Mouse (Mus musculus): ENCODE results near the gene Galnt10.

DNA sequence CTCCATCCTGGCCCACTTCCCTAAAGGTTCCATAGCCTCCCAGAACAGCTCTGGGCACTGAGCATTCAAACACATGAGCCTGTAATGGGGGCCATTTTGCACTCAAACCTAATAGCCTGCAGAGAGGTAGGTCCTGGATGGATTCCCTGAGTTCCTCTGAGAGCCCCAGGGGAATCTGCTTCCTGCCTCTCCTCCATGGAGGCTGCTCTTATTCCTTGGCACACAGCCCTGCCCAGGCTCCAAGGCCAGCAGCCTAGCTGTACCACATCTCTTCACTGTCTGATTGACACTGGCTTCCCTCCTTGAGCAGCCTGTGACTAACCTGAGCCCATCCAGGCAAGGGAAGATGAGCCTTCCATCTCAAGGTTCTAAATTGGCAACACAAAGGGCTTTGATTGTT is 23.4 kb upstream of the Galnt10 start:
- TF ChIP-seq EP300 (IDR thresholded peaks at IDR 0.05; ENCODE audit: insufficient read depth, low read depth, low read length) (no peak), CTCF (IDR thresholded peaks at IDR 0.05) (no peak)

All from heart, adult 2 months (tissue).